Mouse (Mus musculus): ENCODE results near the gene Ybx1. TPM values are rescaled to one million over a fixed set of nuclear protein-coding genes. Genes with fewer than 3 reads are reported as not detected.

The Ybx1 gene
- total and polyA plus RNA-seq, 3 experiments: 266 to 861 (median 773) TPM

DNA sequence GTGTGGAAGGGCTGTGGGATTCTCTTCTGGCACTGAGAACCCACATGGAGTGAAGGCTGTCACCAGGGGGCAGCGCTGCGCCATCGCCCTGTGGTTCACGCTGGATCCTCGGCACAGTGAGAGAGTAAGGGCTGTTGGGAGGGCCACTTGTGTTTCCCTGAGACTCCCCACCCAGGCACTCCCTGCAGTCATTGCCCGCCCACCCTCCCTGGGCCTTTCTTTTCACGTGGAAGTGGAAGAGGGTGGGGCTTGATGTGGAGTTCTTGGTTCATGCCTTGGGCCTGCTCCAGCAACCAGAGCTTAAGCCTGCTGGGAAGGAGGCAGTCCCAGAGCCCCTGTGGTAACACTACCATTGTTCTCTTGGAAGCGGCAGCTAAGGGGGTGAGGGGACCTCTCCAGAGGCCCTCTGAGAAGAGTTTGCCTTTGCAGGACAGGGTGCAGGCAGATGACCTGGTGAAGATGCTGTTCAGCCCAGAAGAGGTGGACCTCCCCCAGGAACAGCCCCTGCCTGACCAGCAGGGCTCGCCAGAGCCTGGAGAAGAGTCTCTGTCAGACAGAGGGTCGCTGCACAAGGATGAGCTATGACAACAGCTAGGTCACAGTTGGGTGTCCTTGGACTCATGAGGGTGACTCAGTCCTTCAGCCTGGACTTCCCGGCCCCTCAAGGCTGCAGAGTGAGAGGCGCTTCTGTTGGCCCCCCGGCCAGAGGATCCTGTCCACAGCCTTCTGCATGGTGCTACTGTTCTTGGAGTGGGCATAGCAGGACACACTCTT is 46.8 kb downstream of the Ybx1 start:
- no peak overlapping the region for H3K4me3 ChIP-seq
- peak; percentile 85 to 87 for DNase-seq
- intact Hi-C loops (cut with DNase I): loop anchor here (2.0 to 5.0 kb wide), 8 partner anchors 27 to 420 kb away; partner anchors contain the start of genes Foxj3, Frg2f1, Ppcs and Ppih
- no peaks in the 10 kb centered on the region for H3K27me3 ChIP-seq (ENCODE audit: control insufficient read depth, insufficient read depth, low read length)
- H3K79me2 ChIP-seq (replicated peaks; ENCODE audit: control insufficient read depth, insufficient read depth, low read length): no peaks in the 10 kb centered on the region
- peak overlapping the region; percentile 49 for H3K9ac ChIP-seq (ENCODE audit: low read depth, low read length)
- peak; percentile 64 for TF ChIP-seq POLR2A (IDR thresholded peaks at IDR 0.05; ENCODE audit: insufficient read depth, low read depth, low read length)
- TF ChIP-seq EP300 (IDR thresholded peaks at IDR 0.05; ENCODE audit: insufficient read depth, low read depth, low read length): peak; percentile 88
- peak; percentile 85 for TF ChIP-seq CTCF (IDR thresholded peaks at IDR 0.05)
- H3K4me1 ChIP-seq (ENCODE audit: control insufficient read depth, insufficient read depth, low read length): peaks cover 4% of the 10 kb centered on the region
- 41% methylated on average over 13 of the region's 13 CpGs for WGBS
- peak overlapping the region; percentile 86 for H3K27ac ChIP-seq
- no peaks in the 10 kb centered on the region for H3K36me3 ChIP-seq (ENCODE audit: control insufficient read depth, insufficient read depth, low read length)

DNA sequence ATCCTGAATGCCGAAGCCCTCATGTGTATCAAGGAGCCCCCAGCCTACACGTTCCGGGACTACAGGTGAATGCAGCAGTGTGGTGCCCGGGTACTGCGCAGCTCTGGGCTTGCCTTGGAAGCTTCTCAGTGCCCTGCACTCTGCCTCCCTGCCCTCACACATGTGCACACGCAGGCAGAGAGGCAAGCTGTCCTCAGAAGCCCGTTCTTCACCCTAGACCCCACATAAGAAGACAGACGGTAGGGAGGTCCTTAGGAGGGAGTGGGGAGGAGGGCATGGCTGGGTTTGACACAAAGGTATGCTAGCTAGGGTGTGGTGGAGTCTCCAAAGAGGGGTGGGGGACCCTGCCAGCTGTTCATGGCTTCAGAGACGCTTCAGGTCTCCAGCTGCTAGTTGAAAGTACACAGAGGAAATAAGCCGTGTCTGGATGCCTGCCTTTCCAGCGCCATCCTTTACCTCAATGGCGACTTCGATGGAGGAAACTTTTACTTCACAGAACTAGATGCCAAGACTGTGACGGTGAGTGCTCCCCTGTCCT is 47.6 kb downstream of the Ybx1 start:
- no peak for TF ChIP-seq EP300 (IDR thresholded peaks at IDR 0.05; ENCODE audit: insufficient read depth, low read depth, low read length)
- no peak for TF ChIP-seq POLR2A (IDR thresholded peaks at IDR 0.05; ENCODE audit: insufficient read depth, low read depth, low read length)
- TF ChIP-seq CTCF (IDR thresholded peaks at IDR 0.05): no peak
- no peak for DNase-seq
- no peak overlapping the region for H3K9ac ChIP-seq (ENCODE audit: low read depth, low read length)
- no peaks in the 10 kb centered on the region for H3K27me3 ChIP-seq (ENCODE audit: control insufficient read depth, insufficient read depth, low read length)
- no peak overlapping the region for H3K4me3 ChIP-seq
- intact Hi-C loops (cut with DNase I): loop anchor here (2.0 to 5.0 kb wide), 8 partner anchors 28 to 421 kb away; partner anchors contain the start of genes Foxj3, Frg2f1, Ppcs and Ppih
- peak overlapping the region; percentile 69 for H3K27ac ChIP-seq
- 74% methylated on average over 14 of the region's 14 CpGs for WGBS
- H3K4me1 ChIP-seq (ENCODE audit: control insufficient read depth, insufficient read depth, low read length): peaks cover 4% of the 10 kb centered on the region
- H3K36me3 ChIP-seq (ENCODE audit: control insufficient read depth, insufficient read depth, low read length): no peaks in the 10 kb centered on the region
- no peaks in the 10 kb centered on the region for H3K79me2 ChIP-seq (replicated peaks; ENCODE audit: control insufficient read depth, insufficient read depth, low read length)

DNA sequence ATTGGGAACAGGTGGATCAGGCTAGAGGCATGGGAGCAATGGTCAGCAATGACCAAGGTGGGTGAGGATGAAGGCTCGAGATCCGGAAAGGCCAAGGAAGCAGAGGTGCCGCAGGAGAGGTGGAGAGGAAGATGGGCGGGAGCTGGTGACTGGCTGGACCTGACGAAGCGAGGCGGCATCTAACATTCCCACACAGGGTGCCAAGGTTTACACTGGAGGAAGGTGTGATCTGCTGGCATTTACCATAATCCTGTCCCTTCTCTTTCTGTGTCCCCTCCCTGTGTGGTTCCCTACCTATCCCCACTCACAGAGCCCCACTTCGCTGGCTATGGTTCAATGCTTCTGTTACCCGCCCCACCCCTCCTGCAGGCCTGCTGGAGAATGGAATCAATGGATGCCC is 48.4 kb downstream of the Ybx1 start:
- WGBS: 81% methylated on average over 9 of the region's 9 CpGs
- no peak overlapping the region for H3K27ac ChIP-seq
- peaks cover 4% of the 10 kb centered on the region for H3K4me1 ChIP-seq (ENCODE audit: control insufficient read depth, insufficient read depth, low read length)
- no peak for DNase-seq
- no peak overlapping the region; the same call in 1 of the 2 replicates for H3K9ac ChIP-seq (ENCODE audit: low read depth, low read length)
- intact Hi-C loops (cut with DNase I): loop anchor here (2.0 to 5.0 kb wide), 8 partner anchors 29 to 421 kb away; partner anchors contain the start of genes Foxj3, Frg2f1, Ppcs and Ppih
- no peak overlapping the region for H3K4me3 ChIP-seq
- H3K36me3 ChIP-seq (ENCODE audit: control insufficient read depth, insufficient read depth, low read length): no peaks in the 10 kb centered on the region
- H3K79me2 ChIP-seq (replicated peaks; ENCODE audit: control insufficient read depth, insufficient read depth, low read length): no peaks in the 10 kb centered on the region
- no peaks in the 10 kb centered on the region for H3K27me3 ChIP-seq (ENCODE audit: control insufficient read depth, insufficient read depth, low read length)
- TF ChIP-seq EP300 (IDR thresholded peaks at IDR 0.05; ENCODE audit: insufficient read depth, low read depth, low read length) (no peak), POLR2A (IDR thresholded peaks at IDR 0.05; ENCODE audit: insufficient read depth, low read depth, low read length) (no peak), CTCF (IDR thresholded peaks at IDR 0.05) (no peak)

DNA sequence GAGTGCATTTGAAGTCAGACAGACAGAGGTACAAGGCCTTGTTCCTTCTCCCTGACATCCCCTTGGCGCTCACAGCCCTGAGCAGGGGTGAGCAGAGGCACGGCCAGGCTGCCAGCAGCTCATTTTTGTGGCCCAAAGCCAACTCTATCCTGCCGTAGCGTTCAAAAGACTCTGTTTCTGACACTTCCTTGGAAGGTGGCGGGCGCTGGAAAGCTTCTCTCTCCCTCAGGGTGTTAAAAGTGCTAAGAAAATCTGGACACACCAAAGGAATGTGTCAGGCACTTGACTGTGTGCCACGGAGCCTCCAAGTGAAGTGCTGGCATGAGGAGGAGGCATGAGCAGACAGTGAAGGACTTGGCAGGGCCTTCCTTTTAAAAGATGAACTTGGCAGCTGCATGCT is 48.8 kb downstream of the Ybx1 start:
- H3K79me2 ChIP-seq (replicated peaks; ENCODE audit: control insufficient read depth, insufficient read depth, low read length): no peaks in the 10 kb centered on the region
- peak in 1 of 2 experiments; percentile 57 for DNase-seq
- H3K36me3 ChIP-seq (ENCODE audit: control insufficient read depth, insufficient read depth, low read length): no peaks in the 10 kb centered on the region
- H3K27ac ChIP-seq: no peak overlapping the region
- no peak overlapping the region; the same call in 1 of the 2 replicates for H3K9ac ChIP-seq (ENCODE audit: low read depth, low read length)
- TF ChIP-seq POLR2A (IDR thresholded peaks at IDR 0.05; ENCODE audit: insufficient read depth, low read depth, low read length) (no peak), EP300 (IDR thresholded peaks at IDR 0.05; ENCODE audit: insufficient read depth, low read depth, low read length) (no peak), CTCF (IDR thresholded peaks at IDR 0.05) (no peak)
- intact Hi-C loops (cut with DNase I): loop anchor here (5.0 kb wide), 5 partner anchors 77 to 422 kb away; partner anchors contain the start of genes Foxj3, Frg2f1, Ppcs and Ppih
- H3K4me1 ChIP-seq (ENCODE audit: control insufficient read depth, insufficient read depth, low read length): peaks cover 4% of the 10 kb centered on the region
- H3K27me3 ChIP-seq (ENCODE audit: control insufficient read depth, insufficient read depth, low read length): no peaks in the 10 kb centered on the region
- no peak overlapping the region for H3K4me3 ChIP-seq
- 34% methylated on average over 7 of the region's 7 CpGs for WGBS

DNA sequence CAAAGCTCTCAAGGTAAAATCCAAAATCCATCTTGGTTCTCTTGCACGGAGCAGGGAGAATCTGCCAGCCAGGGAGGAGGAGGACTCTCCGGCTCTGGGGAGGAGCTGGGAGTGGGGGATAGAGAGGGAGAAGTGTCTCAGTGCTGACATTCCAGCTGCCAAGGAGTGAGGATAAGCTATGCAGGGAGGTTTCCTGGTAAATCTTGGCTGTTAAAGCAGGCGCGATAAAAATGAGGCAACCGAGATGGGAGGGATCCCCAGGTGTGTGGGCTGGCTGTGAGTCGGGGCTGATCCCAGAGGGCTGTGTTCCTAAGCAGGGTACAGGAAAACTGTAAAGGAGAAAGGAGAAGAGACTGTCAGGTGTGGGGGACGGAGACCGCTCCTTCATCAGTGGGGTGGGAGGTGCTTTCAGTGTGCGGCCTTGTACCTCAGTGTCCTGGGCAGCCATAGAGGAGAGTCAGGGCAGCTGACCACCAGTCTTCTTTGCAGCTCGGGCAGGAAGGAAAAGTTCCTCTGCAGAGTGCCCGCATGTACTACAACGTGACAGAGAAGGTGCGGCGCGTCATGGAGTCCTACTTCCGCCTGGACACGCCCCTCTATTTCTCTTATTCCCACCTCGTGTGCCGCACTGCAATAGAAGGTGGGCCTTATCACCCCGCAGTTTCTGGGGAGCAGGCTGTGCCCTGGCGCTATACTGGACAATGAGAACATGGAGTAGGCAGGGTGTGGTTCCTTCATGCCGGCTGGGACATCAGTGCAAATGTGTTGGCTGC is 49.8 kb downstream of the Ybx1 start:
- 78% methylated on average over 22 of the region's 22 CpGs for WGBS
- Histone ChIP-seq H3K36me3 (ENCODE audit: control insufficient read depth, insufficient read depth, low read length) (no peaks in the 10 kb centered on the region), H3K4me1 (ENCODE audit: control insufficient read depth, insufficient read depth, low read length) (peaks cover 4% of the 10 kb centered on the region), H3K9ac (ENCODE audit: low read depth, low read length) (no peak overlapping the region), H3K4me3 (no peak overlapping the region), H3K27me3 (ENCODE audit: control insufficient read depth, insufficient read depth, low read length) (no peaks in the 10 kb centered on the region), H3K79me2 (replicated peaks; ENCODE audit: control insufficient read depth, insufficient read depth, low read length) (no peaks in the 10 kb centered on the region), H3K27ac (no peak overlapping the region)
- peak in 1 of 2 experiments; percentile 41 for DNase-seq
- intact Hi-C loops (cut with DNase I): loop anchor here (5.0 kb wide), 5 partner anchors 78 to 423 kb away; partner anchors contain the start of genes Foxj3, Frg2f1, Ppcs and Ppih
- TF ChIP-seq POLR2A (IDR thresholded peaks at IDR 0.05; ENCODE audit: insufficient read depth, low read depth, low read length) (no peak), EP300 (IDR thresholded peaks at IDR 0.05; ENCODE audit: insufficient read depth, low read depth, low read length) (no peak)

All from heart, adult 2 months (tissue).